Mouse (Mus musculus): ENCODE data around the gene Atp5j2.

DNA sequence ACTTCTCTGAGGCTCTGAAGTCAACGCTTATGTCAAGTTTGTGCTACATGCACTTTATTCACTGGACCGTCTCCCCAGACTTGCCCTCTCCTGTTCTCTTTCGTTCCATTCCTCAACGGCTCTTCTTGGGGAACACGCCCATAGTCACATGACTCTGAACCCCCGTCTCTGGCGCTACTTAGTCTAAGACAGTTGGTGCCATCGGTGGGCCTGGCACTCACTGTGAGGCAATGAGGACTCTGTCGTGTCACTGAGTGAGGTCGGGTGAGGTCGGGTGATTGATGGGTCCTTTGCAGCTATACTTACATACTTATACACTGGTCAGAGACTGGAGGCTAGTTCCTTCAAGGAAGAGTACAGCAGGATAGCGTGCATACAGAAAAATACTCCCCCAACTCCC is 31.5 kb upstream of the Atp5j2 start:
- no peak for TF ChIP-seq GATA1 (IDR thresholded peaks at IDR 0.05; ENCODE audit: low read depth, low read length)
- TF ChIP-seq CHD2 (IDR thresholded peaks at IDR 0.05; ENCODE audit: low read length) = peak; percentile 23
- TF ChIP-seq CTCF (IDR thresholded peaks at IDR 0.05 in 2 of 3, conservative IDR thresholded peaks at IDR 0.05 in 1 of 3; ENCODE audit: control insufficient read depth in 1 of 3, insufficient read depth in 1 of 3, low read depth in 2 of 3, low read length in 3 of 3, poor library complexity in 1 of 3, severe bottlenecking in 1 of 3) = no peak
- no peak; the same call in 1 of the 2 replicates for TF ChIP-seq ZNF384 (IDR thresholded peaks at IDR 0.05; ENCODE audit: low read depth, low read length)
- peak; percentile 31; the same call in 1 of the 2 replicates for TF ChIP-seq ELF1 (IDR thresholded peaks at IDR 0.05; ENCODE audit: low read depth, low read length)
- no peak; the same call in 1 of the 2 replicates for TF ChIP-seq TBP (IDR thresholded peaks at IDR 0.05; ENCODE audit: low read depth, low read length)
- TF ChIP-seq POLR2A (IDR thresholded peaks at IDR 0.05; ENCODE audit: control insufficient read depth in 1 of 2, insufficient read depth in 1 of 2, low read depth in 1 of 2, low read length in 2 of 2, poor library complexity in 1 of 2) = peak in 1 of 2 experiments; percentile 72; a peak in 2 of 4 replicates
- no peak for TF ChIP-seq GABPA (IDR thresholded peaks at IDR 0.05; ENCODE audit: low read depth, low read length)
- peak; percentile 59 for TF ChIP-seq TCF12 (IDR thresholded peaks at IDR 0.05; ENCODE audit: low read depth, low read length)
